Mouse (Mus musculus): ENCODE measurements at regions not wholly inside any gene's neighbourhood (a gene's known extent, or its start where the extent isn't known, plus 50 kb on each side); places are given as distances from the start of the nearest gene placed in this dataset.

DNA sequence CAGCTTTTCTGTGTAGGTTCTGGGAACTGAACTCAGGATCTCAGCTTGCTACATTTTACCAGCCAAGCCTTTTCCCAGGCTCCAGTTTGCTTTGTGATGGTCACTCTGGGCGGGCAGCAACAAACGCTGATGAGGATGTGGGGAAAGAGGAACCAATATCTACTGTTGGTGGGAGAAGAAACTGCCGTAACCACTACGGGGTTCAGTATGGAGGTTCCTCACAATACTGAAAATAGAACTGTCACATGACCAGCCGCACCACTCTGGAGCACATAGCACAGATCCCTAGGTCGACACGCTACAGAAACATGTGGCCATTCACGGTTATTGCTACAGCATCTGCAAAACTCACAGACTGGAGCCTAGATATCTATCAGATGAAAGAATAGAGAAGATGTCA is 57.2 kb upstream of the Kras start:
- no peak for TF ChIP-seq CTCF (IDR thresholded peaks at IDR 0.05)
- TF ChIP-seq EP300 (IDR thresholded peaks at IDR 0.05), result no peak
